Mouse (Mus musculus): ENCODE data around the gene Eno2. TPM values are rescaled to one million over a fixed set of nuclear protein-coding genes. Genes with fewer than 3 reads are reported as not detected.
A peak's percentile ranks its signal among the peaks of the same experiment; 100 is the strongest.

Gene Eno2
- polyA plus RNA-seq, 1 experiment from 2014 or later, result 3.5 TPM

DNA sequence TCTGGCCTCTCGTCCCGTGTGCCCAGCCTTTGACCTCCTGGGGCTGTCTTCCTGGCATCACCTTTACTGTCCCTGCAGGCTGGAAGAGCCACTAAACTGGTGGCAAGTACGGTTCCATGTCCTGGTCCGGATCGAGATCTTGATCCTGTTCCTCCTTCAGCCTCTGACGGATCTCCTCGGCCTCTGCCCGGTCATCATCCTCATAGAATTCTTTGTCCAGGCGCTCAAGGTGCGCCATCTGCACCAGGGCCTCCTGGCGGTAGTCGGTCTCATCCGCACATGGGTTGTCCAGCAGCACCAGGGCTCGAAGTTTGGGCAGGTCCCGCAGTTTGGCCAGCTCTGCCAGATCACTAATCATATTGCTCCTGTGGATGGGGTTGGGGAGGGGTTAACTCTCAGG lies 1.0 kb upstream of the Eno2 start:
- no peak overlapping the region for H3K4me3 ChIP-seq (ENCODE audit: low read length)
- peaks cover 3% of the 10 kb centered on the region for H3K27me3 ChIP-seq (ENCODE audit: control insufficient read depth, insufficient read depth, low read depth, low read length)
- no peak for ATAC-seq (ENCODE audit: low read depth)
- H3K27ac ChIP-seq (ENCODE audit: low read length), result no peak overlapping the region
- peaks cover 12% of the 10 kb centered on the region; the same call in 1 of the 2 replicates for H3K4me1 ChIP-seq (replicated peaks; ENCODE audit: control insufficient read depth, insufficient read depth, low read length)
- no peaks in the 10 kb centered on the region for H3K9me3 ChIP-seq (ENCODE audit: control insufficient read depth, low read length)
- H3K9ac ChIP-seq (ENCODE audit: low read length), result no peak overlapping the region
- no peak overlapping the region for H3K4me2 ChIP-seq (ENCODE audit: low read depth, low read length)
- WGBS, result 80% methylated on average over 15 of the region's 15 CpGs
- no peaks in the 10 kb centered on the region for H3K36me3 ChIP-seq (ENCODE audit: control insufficient read depth, insufficient read depth, low read length)

- no peak for ATAC-seq (ENCODE audit: low read depth)
- Histone ChIP-seq H3K27me3 (ENCODE audit: control insufficient read depth, insufficient read depth, low read depth, low read length) (peaks cover 3% of the 10 kb centered on the region), H3K36me3 (ENCODE audit: control insufficient read depth, insufficient read depth, low read length) (no peaks in the 10 kb centered on the region), H3K27ac (ENCODE audit: low read length) (no peak overlapping the region), H3K4me2 (ENCODE audit: low read depth, low read length) (peak overlapping the region; percentile 95), H3K4me1 (replicated peaks; ENCODE audit: control insufficient read depth, insufficient read depth, low read length) (peaks cover 12% of the 10 kb centered on the region; the same call in 1 of the 2 replicates), H3K9me3 (ENCODE audit: control insufficient read depth, low read length) (no peaks in the 10 kb centered on the region), H3K9ac (ENCODE audit: low read length) (no peak overlapping the region; the same call in 1 of the 2 replicates), H3K4me3 (ENCODE audit: low read length) (peak overlapping the region; percentile 56; the same call in 1 of the 2 replicates)
- WGBS, result 49% methylated on average over 7 of the region's 7 CpGs
These were observed 540 bp upstream of the Eno2 start for GRCm38 (mm10) chr6:124770013-124770412.

GRCm38 (mm10) chr6:124768704-124769044 lies 799 bp downstream of the Eno2 start:
- no peaks in the 10 kb centered on the region for H3K9me3 ChIP-seq (ENCODE audit: control insufficient read depth, low read length)
- H3K9ac ChIP-seq (ENCODE audit: low read length), result peak overlapping the region; percentile 69
- peak overlapping the region; percentile 95 for H3K4me2 ChIP-seq (ENCODE audit: low read depth, low read length)
- H3K36me3 ChIP-seq (ENCODE audit: control insufficient read depth, insufficient read depth, low read length), result no peaks in the 10 kb centered on the region
- no peak overlapping the region for H3K27ac ChIP-seq (ENCODE audit: low read length)
- 6% methylated on average over 9 of the region's 9 CpGs for WGBS
- H3K4me1 ChIP-seq (replicated peaks; ENCODE audit: control insufficient read depth, insufficient read depth, low read length), result peaks cover 12% of the 10 kb centered on the region; the same call in 1 of the 2 replicates
- ATAC-seq (ENCODE audit: low read depth), result no peak
- peaks cover 3% of the 10 kb centered on the region for H3K27me3 ChIP-seq (ENCODE audit: control insufficient read depth, insufficient read depth, low read depth, low read length)
- H3K4me3 ChIP-seq (ENCODE audit: low read length), result peak overlapping the region; percentile 56

- Histone ChIP-seq H3K4me3 (ENCODE audit: low read length) (peak overlapping the region; percentile 56), H3K27me3 (ENCODE audit: control insufficient read depth, insufficient read depth, low read depth, low read length) (peaks cover 3% of the 10 kb centered on the region), H3K27ac (ENCODE audit: low read length) (no peak overlapping the region), H3K9ac (ENCODE audit: low read length) (0 out of 2 replicates have a peak overlapping the region, but pooled peaks have one; percentile 15), H3K4me1 (replicated peaks; ENCODE audit: control insufficient read depth, insufficient read depth, low read length) (peaks cover 12% of the 10 kb centered on the region; the same call in 1 of the 2 replicates), H3K36me3 (ENCODE audit: control insufficient read depth, insufficient read depth, low read length) (no peaks in the 10 kb centered on the region), H3K9me3 (ENCODE audit: control insufficient read depth, low read length) (no peaks in the 10 kb centered on the region), H3K4me2 (ENCODE audit: low read depth, low read length) (peak overlapping the region; percentile 95)
- WGBS, result 23% methylated on average over 19 of the region's 19 CpGs
- no peak for ATAC-seq (ENCODE audit: low read depth)
These were observed 1.4 kb downstream of the Eno2 start for GRCm38 (mm10) chr6:124767920-124768703.

- Histone ChIP-seq H3K4me1 (replicated peaks; ENCODE audit: control insufficient read depth, insufficient read depth, low read length) (peaks cover 12% of the 10 kb centered on the region; the same call in 1 of the 2 replicates), H3K9me3 (ENCODE audit: control insufficient read depth, low read length) (no peaks in the 10 kb centered on the region), H3K4me2 (ENCODE audit: low read depth, low read length) (no peak overlapping the region), H3K36me3 (ENCODE audit: control insufficient read depth, insufficient read depth, low read length) (no peaks in the 10 kb centered on the region), H3K27ac (ENCODE audit: low read length) (no peak overlapping the region), H3K4me3 (ENCODE audit: low read length) (no peak overlapping the region), H3K27me3 (ENCODE audit: control insufficient read depth, insufficient read depth, low read depth, low read length) (peaks cover 3% of the 10 kb centered on the region), H3K9ac (ENCODE audit: low read length) (no peak overlapping the region)
- WGBS, result 57% methylated on average over 4 of the region's 4 CpGs
- no peak for ATAC-seq (ENCODE audit: low read depth)
These were observed 1.9 kb downstream of the Eno2 start for GRCm38 (mm10) chr6:124767536-124767919.

GRCm38 (mm10) chr6:124765951-124766350 lies 3.5 kb downstream of the Eno2 start:
- Histone ChIP-seq H3K27me3 (ENCODE audit: control insufficient read depth, insufficient read depth, low read depth, low read length) (peaks cover 3% of the 10 kb centered on the region), H3K4me3 (ENCODE audit: low read length) (no peak overlapping the region), H3K9me3 (ENCODE audit: control insufficient read depth, low read length) (no peaks in the 10 kb centered on the region), H3K9ac (ENCODE audit: low read length) (no peak overlapping the region), H3K4me1 (replicated peaks; ENCODE audit: control insufficient read depth, insufficient read depth, low read length) (peaks cover 12% of the 10 kb centered on the region; the same call in 1 of the 2 replicates), H3K36me3 (ENCODE audit: control insufficient read depth, insufficient read depth, low read length) (no peaks in the 10 kb centered on the region), H3K4me2 (ENCODE audit: low read depth, low read length) (no peak overlapping the region), H3K27ac (ENCODE audit: low read length) (no peak overlapping the region)
- 82% methylated on average over 7 of the region's 7 CpGs for WGBS
- ATAC-seq (ENCODE audit: low read depth), result no peak

GRCm38 (mm10) chr6:124759259-124759658 lies 10.2 kb downstream of the Eno2 start:
- peak overlapping the region; percentile 92 for H3K9ac ChIP-seq (ENCODE audit: low read length)
- H3K36me3 ChIP-seq (ENCODE audit: control insufficient read depth, insufficient read depth, low read length), result no peaks in the 10 kb centered on the region
- ATAC-seq (ENCODE audit: low read depth), result no peak
- H3K27me3 ChIP-seq (ENCODE audit: control insufficient read depth, insufficient read depth, low read depth, low read length), result no peaks in the 10 kb centered on the region
- peaks cover 33% of the 10 kb centered on the region for H3K4me1 ChIP-seq (replicated peaks; ENCODE audit: control insufficient read depth, insufficient read depth, low read length)
- no peak overlapping the region; the same call in 1 of the 2 replicates for H3K4me3 ChIP-seq (ENCODE audit: low read length)
- H3K4me2 ChIP-seq (ENCODE audit: low read depth, low read length), result peak overlapping the region; percentile 53
- peak overlapping the region; percentile 97 for H3K27ac ChIP-seq (ENCODE audit: low read length)
- no peaks in the 10 kb centered on the region for H3K9me3 ChIP-seq (ENCODE audit: control insufficient read depth, low read length)
- WGBS, result 3% methylated on average over 5 of the region's 5 CpGs

DNA sequence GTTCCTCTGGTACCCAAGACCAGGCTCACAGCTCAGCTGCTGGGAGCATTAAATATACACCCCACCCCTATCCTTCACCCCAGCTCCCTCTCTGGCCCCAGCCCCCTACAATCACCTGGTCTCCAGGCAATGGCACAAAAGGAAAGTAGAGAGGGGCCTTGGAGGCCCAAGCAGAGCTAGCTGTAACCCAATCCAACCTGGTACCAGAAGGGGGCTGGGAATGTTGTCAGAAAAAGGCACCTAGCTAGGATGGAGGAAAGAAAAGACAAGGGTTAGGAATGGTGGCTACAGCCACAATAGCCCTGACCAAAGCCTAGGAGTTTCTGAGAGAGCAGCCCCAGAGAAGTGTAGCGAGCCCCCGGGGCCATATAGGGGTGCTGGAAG lies 10.6 kb downstream of the Eno2 start:
- 46% methylated on average over 2 of the region's 2 CpGs for WGBS
- H3K4me3 ChIP-seq (ENCODE audit: low read length), result no peak overlapping the region; the same call in 1 of the 2 replicates
- H3K9me3 ChIP-seq (ENCODE audit: control insufficient read depth, low read length), result no peaks in the 10 kb centered on the region
- H3K9ac ChIP-seq (ENCODE audit: low read length), result peak overlapping the region; percentile 92
- no peaks in the 10 kb centered on the region for H3K36me3 ChIP-seq (ENCODE audit: control insufficient read depth, insufficient read depth, low read length)
- H3K27me3 ChIP-seq (ENCODE audit: control insufficient read depth, insufficient read depth, low read depth, low read length), result no peaks in the 10 kb centered on the region
- peak overlapping the region; percentile 53 for H3K4me2 ChIP-seq (ENCODE audit: low read depth, low read length)
- peaks cover 37% of the 10 kb centered on the region for H3K4me1 ChIP-seq (replicated peaks; ENCODE audit: control insufficient read depth, insufficient read depth, low read length)
- ATAC-seq (ENCODE audit: low read depth), result no peak
- peak overlapping the region; percentile 97 for H3K27ac ChIP-seq (ENCODE audit: low read length)

DNA sequence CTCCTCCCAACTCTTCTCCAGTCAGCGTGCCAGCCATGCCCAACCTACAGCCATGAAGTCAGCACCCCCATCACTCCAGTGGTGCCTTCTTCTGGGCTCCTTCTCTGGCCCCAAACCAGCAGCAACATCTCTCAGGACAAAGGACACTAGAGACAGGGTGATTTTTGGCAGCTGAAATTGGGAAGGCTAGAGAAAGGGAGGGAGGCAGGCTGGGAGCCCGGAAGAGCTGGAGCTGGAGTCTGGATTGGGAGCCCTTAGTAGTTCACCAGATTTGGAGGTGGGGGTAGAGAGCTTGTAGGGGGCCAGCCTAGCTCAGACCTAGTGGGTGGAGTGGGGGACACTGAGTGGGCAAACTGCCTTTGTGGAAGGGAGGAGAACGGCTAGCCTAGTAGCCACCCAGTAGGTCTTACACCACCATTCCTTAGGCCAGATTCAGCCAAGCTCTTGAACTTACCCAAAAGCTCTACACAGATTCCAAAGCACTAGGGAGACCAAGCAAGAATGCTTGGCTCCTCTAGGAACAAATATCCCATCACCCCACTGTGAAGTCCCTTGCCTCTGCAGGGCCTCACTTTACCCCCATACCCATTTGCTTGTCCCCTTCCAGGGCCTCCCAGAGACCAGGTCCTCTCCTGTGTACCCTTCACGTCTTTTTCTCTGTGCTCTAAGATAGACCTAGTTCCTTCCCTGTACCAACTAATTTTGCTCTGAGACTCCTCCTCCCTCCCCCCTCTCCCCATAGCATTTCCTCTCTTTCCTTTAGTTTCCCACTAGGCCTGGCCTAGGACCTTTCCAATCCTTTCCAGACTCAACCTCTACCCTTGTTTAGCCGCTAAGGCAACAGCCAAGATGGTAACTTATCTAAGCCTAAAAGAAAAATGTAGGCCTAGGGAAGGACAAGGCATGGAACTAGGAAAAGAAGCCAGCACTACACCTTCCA lies 11.3 kb downstream of the Eno2 start:
- Histone ChIP-seq H3K27me3 (ENCODE audit: control insufficient read depth, insufficient read depth, low read depth, low read length) (no peaks in the 10 kb centered on the region), H3K4me3 (ENCODE audit: low read length) (peak overlapping the region; percentile 75), H3K9me3 (ENCODE audit: control insufficient read depth, low read length) (no peaks in the 10 kb centered on the region), H3K4me2 (ENCODE audit: low read depth, low read length) (peak overlapping the region; percentile 53), H3K36me3 (ENCODE audit: control insufficient read depth, insufficient read depth, low read length) (no peaks in the 10 kb centered on the region), H3K27ac (ENCODE audit: low read length) (peak overlapping the region; percentile 97), H3K9ac (ENCODE audit: low read length) (peak overlapping the region; percentile 92), H3K4me1 (replicated peaks; ENCODE audit: control insufficient read depth, insufficient read depth, low read length) (peaks cover 39% of the 10 kb centered on the region)
- WGBS, result 36% methylated on average over 5 of the region's 5 CpGs
- ATAC-seq (ENCODE audit: low read depth), result peak; percentile 44
